Mouse (Mus musculus) adipose tissue, adult 10 weeks (tissue): ENCODE results near the gene Vmn1r64. TPM values are rescaled to one million over a fixed set of nuclear protein-coding genes. Genes with fewer than 3 reads are reported as not detected.

Source experiments
- polyA plus RNA-seq: library from polyadenylated mRNA; stranded (reverse); fragments of 350-450 nt; fragmentation: Illumina TruSeq; extraction: RNeasy Lipid Tissue Mini Kit (QIAGEN cat#74804); gene quantifications from one replicate; pipeline ENCODE4 v1.2.3, GENCODE M21; 2014; ENCODE audit warnings: low read depth, low replicate concordance

Vmn1r64 gene
- not detected for polyA plus RNA-seq

DNA sequence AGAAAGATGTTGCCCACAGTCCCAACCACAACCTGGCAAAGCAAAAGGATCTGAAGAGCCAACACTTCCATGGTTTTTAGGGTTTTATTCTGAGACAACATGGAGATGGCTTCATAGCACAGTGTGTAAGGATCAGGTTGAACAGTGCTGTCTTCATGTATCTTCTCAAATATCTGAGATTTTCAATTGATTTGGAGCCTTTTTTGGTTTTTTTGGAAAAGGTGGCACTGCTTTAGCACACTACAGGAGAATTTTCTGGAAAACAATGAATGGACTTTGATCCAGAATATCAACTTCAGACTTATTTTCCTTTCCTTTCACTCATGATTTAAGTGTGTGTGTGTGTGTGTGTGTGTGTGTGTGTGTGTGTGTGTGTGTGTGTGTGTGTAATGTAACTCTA, at the start of gene Vmn1r64:
Gene Vmn1r64 (minus strand): TSS at position 101 of the 400 bp plus-strand sequence.

Other genes starting within 250 kb of the Vmn1r64 start
- not detected for gene Vmn1r62, start 210.9 kb downstream of the Vmn1r64 start, polyA plus RNA-seq
- not detected for gene Vmn1r63, start 79.1 kb downstream of the Vmn1r64 start, polyA plus RNA-seq
- not detected for gene Vmn1r65, start 126.5 kb upstream of the Vmn1r64 start, polyA plus RNA-seq
- gene Nlrp4c, start 160.6 kb upstream of the Vmn1r64 start, polyA plus RNA-seq: not detected